Mouse (Mus musculus) liver, adult 2 months (tissue): Measurements from ENCODE around the gene Klf15.

Source experiments
- CTCF ChIP-seq: fragments of 200-500 bp; IDR thresholded peaks from 2 replicates; pipeline ENCODE4 v1.5.1; 2011; ENCODE audit warnings: low read depth, low read length, control low read depth
- POLR2A ChIP-seq: fragments of 200-500 bp; IDR thresholded peaks from 2 replicates; pipeline ENCODE4 v1.6.1; 2011; ENCODE audit warnings: low read length, control low read depth; ENCODE audit not compliant: insufficient read depth; ENCODE audit errors: extremely low read depth

- TF ChIP-seq POLR2A (no peak), CTCF (no peak)
These were observed 50.0 kb downstream of the Klf15 start for GRCm38 (mm10) chr6:90512416-90512815.
